Mouse (Mus musculus) skeletal muscle tissue, adult 2 months (tissue): ENCODE data around the gene Irf2bpl.

Experiments
- DNase-seq: peaks from one replicate; pipeline ENCODE4 v3.0.0-alpha.2; 2012; ENCODE audit warnings: low read depth, low spot score

Irf2bpl gene

DNA sequence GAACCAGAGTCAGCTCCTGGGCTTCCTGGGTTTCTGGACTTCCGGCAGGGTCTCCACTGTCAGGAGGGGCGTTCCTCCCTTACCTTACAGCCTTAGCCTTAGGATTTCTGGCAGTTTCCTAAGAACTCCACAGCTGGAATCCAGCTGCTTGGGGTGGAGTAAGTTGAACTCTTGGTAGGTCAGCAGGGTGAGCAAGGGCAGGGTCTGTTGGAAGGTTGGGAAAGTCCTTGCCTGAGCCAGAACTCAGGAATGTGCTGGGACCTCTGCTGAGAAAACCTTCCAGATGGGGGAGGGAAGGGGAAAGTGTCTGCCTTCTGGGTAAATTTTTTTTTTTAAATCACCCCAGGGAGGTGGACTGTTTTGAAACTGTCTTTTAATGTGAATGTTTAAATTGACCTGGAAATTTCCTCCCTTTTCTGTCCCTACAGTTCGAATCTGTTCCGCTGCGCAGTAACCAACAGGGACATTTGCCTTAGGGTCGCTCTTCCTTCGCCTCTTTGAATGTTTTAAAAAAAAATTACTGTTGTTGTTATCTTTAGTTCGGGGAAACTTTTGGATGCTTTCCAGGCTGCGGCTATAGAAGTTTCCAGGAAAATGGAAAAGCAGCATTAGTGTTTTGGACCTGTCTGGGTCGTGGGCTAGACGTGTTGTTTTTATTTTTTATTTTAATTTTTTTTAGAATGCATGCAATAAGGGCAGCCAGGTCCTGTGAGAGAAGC is 15.0 kb upstream of the Irf2bpl start:
- peak; percentile 81 for DNase-seq

DNA sequence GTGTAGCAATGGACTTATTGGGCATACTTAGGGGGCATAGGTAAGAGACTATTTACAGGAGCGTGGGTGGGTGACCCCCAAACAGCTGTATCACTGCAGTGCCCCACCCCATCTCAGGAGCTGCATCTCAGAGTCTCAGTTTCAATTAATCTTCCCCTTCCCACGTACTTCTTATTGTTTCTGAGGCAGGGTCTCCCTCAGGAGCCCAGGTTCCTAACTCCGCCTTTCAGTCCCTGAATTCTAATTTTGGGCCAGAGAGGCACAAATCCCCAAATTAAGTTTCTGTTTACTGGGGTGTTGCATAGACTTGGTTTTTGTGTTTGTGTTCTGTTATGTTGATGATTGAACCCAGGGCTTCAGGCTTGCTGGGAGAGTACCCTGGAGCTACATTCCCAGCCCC is 13.8 kb upstream of the Irf2bpl start:
- no peak for DNase-seq

DNA sequence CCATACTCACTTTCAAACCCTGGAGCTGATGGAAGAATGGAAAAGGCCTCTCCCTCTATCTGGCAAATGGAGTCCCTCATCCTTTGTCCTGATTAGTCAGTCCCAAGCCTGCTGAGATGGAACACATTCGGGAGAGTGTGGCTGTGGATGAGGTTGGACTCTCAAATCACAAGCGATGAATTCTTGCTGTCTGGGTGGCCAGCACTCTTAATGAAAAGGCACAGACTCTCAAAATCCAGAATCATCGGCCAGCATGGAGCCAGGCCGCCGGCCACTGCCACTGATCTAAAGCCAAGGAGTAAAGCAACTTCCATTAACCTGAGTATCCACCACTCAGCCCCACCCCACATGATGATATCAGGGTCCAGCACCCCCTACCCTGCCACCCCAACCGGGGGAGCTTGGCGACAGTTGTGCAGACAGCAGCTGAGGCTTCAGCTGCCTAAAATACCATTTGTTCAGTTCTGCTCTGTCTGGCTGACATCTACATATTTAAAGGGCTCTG is 13.2 kb upstream of the Irf2bpl start:
- DNase-seq: no peak

DNA sequence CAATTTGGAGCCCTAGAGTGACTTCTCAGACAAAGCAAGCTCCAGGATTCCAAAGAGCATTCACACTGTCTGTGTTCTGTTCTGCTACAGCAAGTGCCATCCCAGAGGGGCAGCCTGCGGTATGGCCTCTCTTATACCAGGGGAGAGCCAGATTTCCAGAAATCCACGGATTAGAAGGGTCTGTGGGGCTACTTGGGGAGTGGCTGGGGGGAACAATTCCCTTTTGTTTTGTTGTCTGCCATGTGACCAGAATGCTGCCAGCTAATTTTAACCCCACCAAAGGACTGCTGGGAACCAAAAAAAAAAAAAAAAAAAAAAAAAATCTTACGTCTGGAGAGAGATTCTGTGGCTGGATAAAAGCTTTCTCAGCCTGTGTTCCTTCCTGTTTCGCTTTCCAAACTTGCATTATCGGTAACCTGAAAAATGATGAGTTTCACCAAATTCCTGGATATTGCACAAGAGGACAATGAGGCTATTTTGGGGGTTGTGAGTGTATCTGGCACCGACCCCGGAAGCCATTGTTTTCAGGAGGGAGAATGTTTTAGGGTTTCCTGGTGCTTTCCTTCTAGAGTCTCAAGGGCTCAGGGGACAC is 12.4 kb upstream of the Irf2bpl start:
- peak; percentile 71 for DNase-seq

DNA sequence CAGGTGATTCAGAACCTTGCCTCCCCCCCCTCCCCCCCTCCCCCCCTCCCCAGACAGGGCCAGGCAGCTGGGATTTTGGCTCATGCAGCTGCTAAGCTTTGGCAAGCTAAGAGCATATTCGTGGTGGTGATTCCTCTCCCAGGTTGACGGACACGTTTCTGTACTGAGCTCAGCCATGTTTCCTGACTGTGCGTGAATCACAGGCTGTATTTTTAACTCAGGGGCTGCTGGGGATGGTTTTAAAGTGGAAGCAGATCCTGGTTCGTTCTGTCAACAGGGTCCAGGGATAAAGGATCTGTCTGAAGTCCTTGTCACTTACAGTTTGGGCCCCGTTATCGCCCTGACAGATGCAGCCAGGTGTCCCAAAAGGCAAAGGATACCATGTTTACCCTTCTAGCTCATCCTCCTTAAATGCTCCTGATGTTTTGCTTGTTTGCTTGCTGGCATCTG is 11.9 kb upstream of the Irf2bpl start:
- DNase-seq: peak; percentile 75

DNA sequence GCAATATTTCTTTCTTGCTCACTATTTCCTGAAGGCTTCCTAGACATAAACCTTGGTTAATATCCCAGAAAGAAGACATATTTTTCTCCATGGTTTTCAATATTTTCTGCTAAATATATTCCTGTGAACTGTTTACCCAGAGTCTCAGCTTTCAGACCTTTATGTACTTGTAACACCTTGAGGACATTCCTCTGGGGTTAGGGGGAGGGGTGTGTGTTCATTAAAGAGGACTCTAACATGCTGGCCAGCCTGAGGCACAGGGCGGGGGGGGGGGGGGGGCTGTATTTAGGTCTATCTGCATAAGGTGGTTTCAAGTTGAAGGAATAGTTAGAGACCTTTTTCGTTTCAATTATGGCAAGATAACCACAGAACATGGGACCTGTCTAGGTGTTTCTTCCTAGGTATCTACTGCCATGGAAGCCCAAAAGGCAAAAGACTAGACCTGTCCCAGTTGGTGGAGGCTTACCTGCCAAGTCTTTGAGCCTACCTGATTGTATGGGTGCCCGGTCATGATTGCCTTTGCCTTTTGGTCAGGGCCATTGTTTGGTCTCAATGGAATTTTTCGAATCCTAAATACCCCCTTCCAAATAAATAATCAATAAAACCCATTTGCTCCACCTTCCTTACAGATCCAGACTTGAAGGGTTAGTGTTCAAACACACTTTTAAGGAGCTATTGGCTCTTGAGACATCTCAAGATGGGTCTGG is 11.3 kb upstream of the Irf2bpl start:
- no peak for DNase-seq

DNA sequence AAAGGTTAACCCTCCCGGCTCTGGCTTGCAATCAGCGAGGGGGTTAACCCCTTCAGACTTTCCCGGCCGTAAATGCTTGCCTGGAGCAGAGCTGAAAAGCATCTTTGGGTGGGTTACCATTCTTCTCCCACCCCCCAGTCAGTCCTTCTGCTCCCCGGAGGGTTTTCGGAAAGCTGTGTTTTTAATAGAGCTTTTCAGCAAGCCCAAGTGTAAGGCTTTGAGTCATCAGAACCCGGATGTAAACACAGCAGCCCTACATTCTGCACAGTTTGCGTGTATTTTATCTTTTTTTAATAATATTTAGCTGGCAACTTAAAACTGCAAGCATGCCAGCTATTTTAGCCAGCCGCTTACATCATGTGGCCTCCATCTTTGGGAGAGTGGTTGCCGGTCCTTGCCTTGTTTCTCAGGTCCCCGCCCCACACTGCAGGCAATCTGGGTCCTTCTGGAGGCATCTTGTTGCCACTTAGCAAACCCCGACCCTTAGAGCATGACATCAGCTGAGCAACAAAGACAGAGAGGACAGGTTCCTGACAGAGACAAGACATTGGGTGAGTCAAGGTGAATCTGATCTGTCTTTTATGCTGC is 10.3 kb upstream of the Irf2bpl start:
- DNase-seq: peak; percentile 59

DNA sequence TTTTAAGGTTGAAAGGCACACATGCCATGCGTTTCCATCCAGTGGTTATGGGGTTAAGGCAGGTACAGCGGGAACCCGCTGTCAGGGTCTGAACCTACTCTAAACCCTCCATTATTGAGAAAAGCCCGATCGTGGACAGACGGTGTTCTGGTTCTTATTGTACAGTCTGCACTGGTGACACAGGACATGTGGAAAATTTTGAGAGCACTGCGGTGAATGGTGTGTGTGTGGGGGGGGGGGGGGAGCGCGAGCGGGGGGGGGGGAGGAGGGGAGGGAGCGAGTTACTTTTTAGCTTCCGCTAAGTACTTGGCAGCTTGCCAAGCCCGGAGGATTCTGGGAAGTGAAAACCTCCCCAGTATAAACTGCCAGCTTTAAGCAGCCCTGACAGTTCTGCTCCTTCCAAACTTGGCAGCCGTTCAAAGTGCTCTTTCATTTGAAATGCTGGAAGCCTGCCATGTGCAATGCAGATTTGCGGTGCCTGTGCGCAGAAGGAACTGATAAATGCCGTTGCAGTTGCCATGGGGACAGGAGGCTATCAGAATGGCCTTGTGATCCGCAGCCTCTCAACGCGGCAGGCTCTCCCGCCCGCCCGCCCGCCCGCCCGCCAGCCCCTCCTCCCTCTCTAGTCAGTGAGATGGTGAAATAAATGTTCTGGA is 9.7 kb upstream of the Irf2bpl start:
- peak; percentile 99 for DNase-seq

DNA sequence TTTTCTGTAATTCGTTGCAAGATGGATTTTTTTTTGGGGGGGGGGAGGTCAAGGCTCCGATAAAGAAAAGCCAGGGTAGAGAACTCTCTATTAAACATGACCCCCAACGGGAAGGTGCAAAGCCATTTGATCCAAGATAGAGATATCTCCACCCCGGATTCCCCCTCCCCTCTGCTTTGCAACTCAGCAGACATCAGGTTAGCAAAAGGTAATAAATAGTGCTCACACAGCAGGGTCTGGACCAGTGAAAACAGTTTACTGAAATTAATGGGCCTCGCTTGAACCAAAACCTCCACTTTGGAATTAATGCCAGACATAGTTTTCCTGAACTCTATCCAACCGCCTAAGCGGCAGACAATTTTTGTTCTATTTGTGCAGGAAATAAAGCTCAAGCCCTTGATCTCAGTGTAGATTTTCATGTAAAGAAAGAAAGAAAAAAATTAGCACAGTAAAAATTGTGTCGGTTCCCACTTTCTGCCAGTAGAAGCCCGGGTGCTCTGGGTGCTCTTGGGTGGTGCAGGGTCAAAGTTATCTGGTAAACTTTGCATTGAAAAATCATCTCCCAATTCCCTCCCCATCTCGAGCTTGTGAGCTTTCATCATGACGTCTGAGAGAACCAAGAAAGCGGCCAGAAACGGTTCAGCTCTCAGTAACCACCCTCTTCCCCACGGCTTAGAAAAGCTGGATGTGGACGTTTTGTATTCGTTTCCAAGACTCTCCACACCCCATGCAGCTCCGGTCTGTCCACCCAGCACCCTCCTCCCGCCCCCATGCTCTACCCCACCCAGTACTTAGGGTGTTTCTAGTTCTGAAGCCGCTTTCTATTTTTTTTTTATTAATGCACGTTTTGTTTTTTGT is 9.0 kb upstream of the Irf2bpl start:
- DNase-seq: peak; percentile 82

DNA sequence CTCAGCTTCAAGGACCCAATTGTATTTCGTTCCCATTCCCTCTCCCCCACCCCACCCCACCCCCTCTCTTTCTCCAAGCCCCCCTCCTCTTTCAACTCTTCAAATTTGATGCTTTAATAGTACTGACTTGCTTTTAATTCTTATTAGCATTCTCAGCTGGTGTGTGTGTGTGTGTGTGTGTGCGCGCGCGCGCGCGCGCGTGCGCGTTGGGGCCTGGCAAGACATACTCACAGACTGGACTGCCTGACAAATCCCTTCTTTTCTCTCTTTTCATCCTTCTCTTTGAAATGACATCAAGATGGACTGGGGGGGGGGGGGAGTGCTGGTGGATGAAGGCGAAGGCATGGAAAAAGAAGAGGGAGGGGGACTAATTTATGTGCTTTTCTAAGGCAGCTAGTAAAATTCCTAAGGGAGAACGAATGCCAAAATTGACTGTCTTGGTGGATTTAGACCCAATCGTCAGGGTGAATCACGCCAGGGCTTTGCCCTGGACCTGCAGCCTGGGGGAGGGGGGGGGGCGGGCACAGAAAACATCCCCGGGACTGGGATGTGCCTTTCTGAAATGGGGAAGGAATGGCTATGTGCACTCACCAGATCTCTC is 8.2 kb upstream of the Irf2bpl start:
- no peak for DNase-seq

DNA sequence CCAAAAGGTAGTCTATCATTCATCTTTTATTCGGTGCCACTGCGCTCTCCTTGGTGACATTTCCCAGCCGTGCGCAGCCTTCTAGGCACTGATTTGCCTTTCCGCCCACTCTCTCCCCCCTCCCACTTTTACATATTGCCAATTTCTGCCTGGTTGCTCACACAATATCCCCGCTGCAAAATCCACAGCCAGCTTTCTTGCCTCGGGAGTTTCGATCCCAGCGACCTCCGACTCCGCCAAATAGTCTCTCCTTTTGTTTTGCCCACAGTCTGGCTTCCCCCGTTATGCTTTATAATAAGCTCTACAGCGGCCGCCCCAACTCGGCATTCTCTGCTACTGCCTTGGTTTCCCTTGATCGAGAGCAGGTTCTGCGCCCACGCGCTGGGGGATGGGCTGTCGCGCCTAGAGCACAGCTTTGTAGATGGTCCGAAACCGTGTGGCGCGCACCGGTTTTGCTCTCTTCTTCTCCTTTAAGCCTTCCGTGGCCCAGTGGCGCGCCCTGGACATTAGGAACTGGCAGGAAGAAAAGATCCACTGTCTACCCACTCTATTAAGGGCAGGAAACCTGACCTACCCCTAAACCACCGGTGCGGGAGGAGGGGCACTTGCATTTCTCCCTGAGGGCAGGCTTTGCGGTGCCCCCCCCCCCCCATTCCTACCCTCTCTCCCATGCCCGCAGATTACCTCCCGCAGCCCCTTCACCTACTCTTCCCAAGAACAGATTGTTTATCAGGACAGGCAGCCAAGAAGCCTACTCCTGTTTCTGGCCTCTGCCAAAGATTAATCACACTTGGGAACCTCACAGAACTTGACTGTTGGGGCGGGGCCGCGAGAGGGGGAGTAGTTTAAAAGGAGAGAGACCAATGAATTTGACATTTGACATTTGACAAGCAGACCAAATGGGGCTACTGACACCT is 7.4 kb upstream of the Irf2bpl start:
- DNase-seq: peak; percentile 96

DNA sequence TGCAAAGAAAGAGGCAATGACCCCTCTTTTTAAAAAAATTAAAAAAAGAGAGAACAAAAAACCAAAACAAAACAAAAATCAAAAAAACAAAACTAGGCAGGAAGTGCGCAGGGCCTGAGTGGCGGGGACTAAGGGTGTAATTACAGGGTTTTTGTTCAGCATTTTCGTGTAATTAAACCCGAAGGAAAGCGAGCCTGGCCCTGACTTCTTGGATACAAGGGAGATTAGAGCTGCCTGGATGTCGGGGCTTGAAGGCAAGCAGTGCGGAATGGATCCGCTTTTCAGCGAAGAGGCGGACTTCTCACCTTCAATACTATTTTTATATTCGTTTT is 6.8 kb upstream of the Irf2bpl start:
- DNase-seq: no peak

DNA sequence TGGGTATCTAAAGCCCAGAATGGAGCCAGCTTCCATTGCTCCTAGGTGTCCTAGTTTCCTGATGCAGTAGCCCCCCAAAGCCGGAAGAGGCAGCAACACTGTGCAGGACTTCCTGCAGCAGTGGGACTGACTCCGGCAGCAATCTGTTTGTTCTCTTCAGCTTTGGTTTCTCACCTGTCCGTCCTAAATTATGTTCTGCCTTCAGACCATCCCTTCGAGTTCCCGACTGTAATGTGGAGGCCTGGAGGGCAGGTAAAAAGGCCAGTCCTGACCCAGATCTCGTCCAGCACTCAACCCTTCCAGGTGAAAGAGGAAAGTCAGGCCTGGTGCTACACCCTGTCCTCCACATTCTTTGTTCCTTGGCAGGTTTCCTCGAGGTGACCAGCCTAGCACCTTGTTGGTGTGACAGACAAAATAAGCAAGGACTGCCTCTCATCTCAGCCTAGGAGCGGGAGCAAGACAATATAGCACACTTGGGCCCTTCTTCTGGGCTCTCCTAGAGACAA is 6.3 kb upstream of the Irf2bpl start:
- DNase-seq: no peak

DNA sequence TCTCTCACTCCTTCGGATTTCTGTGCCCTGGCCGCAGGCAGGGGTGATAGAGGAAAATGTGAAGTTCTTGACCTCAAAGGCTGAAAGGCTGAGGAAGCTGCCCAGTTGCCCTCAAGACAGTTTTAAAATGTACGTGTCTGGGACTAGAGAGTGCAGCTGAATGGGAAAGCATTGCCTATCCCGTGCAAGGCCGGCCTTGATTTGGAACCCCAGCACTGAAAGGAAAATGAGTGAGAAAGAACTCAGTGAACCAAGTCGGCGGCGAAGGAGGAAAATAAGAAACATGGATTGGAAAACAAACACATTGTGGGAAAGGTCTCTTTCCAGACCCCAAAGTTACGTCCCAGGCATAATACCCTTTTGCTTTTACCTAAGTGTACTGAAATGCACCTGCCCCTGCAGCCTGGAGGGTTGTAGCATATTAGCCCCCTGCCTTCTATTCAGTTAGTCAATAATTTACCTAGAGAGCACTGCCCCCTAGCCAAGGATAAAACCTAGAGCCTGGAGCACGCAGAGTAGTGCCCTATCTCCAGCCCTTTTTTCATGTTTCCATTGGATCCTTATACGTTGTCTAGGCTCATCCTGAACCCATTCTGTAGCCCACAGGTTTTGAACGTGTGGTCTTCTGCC is 5.6 kb upstream of the Irf2bpl start:
- no peak for DNase-seq

DNA sequence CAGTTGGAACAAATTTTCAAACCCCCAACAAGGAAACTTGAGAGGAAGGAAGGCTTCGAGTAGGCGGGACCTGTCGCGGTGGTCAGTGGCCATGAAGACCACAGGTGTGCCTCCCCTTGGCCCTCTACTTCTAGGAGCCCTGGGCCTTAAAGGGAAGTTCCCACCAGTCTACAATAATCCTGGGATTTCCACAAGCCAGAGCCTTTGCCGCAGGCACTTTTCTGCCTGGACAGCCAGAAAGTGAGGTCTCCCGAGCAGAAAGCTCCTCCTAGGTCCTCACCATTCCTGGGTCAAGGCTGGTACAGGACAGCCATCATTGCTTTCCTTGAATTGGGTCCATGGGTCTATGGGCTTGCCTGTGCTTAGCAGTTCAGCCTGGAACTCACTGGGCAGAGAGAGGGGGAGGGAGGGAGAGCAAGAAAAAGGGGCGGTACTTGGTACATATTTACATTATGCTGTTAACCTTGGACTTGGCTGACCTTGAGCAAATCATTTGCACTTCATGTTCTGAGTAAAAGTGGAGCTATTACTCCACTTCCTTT is 4.6 kb upstream of the Irf2bpl start:
- no peak for DNase-seq

DNA sequence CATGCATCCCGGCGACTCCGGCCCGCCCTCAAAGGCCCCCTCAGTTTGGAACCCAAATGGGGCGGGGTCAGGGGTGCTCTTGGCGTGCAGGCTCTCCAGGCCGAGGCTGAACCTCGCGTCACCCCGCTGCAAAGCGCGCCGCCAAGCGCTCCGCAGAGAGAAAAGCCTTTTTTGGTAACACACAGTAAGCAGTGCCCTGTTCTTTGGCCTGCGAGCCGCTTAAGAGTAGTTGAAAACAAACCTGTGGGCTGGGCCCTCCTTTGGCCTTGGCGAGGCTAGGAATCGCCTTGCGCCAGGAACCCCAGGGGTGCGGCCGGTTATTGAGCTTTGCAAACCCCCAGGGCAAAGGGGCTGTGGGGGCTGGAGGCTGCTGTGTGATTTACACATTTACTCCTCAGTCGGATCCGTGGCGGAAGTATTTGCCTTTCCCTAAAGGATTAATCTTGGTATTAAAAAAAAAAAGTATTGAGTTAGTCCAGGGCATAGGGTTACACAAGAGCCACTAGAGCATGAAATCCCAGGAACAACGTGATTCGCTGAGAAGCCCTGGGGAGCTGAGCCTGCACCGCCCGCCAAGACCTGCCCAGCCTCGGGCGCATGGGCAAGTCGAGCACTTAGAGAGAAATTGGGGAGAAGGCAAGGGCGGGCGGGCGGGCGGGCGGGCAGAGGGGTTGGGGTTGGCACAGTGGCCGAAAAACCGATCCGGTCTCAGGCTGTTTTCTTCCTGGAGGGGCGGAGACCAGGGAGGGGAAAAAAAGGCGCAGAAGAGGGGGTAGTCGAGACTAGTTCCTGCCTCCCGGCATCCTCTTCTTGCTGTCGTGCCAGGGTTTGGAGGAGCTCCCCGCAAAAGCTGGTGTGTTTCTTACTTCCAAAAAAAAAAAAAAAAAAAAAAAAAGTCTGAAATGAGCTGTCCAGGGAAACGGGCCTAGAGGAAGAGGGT is 3.8 kb upstream of the Irf2bpl start:
- DNase-seq: peak; percentile 95

DNA sequence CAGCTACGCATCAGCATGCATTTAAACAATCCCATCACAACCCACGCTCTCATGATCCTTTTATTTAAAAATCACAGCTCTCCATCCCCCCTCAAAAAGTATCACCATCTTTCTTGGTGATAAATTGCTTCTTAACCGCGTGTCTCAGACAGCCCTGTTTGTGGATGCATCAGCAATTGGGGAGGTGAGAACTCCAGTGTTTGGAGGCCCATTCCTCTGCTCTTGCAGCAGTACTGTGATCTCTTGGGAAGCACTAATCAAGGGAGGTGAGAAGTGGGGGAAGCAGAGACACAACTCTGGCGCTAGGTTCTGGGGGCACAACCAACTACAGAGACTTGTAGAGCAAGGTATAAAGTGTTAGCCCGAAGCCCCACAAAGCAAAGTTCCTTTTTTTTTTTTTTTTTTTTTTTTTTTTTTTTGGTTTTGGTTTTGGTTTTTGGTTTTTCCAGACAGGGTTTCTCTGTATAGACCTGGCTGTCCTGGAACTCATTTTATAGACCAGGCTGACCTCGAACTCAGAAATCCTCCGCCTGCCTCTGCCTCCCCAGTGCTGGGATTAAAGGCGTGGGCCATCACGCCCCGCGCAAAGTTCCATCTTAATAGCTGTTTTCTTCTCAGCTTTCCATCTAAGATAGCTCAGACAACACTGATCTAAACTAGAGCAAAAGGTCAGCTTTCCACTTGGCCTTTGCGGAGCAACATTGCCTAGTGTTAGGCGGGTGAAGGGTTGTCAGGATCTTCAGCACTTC is 3.0 kb upstream of the Irf2bpl start:
- DNase-seq: no peak
